Mouse (Mus musculus): ENCODE data around the gene Rpap2. TPM values are rescaled to one million over a fixed set of nuclear protein-coding genes. Genes with fewer than 3 reads are reported as not detected.
A peak's percentile ranks its signal among the peaks of the same experiment; 100 is the strongest.

Gene Rpap2
- total RNA-seq (2021), result 10 to 100 TPM; 21.4 to 24.6 TPM

GRCm38 (mm10) chr5:107597301-107598077, at the start of gene Rpap2, which contains the start of gene Glmn:
Rpap2 (plus strand) TSS chr5:107597373.
Glmn (minus strand) TSS chr5:107597888.
- DNase-seq (ENCODE audit: low spot score in 2 of 2), result peak; percentile 83 to 88
- intact Hi-C loops (cut with DNase I), result loop anchor here (5.0 kb wide), 1 partner anchor 155 kb away; no protein-coding TSS in a partner anchor

DNA sequence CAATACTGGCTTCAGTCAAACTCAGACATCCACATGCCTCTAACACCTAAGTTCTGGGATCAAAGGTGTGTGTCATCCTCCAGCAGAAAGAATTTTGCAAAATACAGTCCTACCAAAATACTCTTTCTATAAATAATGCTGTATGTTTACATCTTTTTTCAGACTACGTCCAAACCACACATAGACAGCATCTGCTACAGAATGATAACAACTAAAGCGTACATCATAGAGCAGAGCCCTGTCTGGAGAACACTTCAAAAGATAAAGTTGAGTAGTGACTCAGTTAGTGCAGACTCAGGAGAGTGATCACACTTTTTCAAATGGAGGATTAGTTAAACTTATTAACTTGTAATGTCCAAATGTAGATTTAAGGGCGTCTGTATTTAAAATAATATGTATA, 49.2 kb upstream of the Rpap2 start:
- no peak for DNase-seq (ENCODE audit: low spot score in 2 of 2)
- intact Hi-C loops (cut with DNase I), result no loop called here

DNA sequence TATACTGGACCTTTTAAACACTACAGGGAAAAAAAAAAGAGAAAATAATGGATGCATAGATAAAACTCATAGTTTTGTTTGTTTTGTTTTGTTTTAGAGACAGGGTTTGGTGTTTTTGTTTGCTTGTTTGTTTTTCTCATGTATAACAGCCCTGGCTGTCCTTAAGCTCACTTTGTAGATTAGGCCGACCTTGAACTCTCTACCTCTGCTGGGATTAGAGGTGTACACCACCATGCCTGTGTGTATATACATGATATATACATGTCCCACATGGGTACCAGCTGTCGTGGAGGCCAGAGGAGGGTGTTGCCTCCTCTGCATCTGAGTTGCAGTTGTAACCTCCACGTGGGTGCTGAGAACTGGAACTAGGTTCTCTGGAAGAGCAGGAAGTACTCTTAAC, 48.7 kb upstream of the Rpap2 start:
- DNase-seq (ENCODE audit: low spot score in 2 of 2), result no peak
- intact Hi-C loops (cut with DNase I), result no loop called here

DNA sequence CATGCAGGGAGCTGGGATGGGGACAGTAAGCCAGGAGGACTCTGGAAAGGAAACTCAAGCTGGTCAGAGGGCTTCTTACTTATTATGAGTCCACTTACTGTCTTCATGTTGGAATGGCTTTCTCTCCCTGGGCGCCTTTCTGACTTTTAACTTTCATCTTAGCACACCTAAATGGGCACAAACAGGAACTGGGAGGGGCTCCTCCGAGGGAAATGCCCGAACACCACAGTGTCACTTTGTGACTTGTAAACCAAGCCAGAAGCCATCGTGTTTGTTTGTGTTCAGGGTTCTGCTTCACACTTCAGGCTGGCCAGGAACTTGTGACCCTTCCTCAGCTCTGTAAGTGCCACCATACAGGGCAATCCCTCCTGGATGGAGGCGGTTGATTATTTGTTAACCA, 42.8 kb upstream of the Rpap2 start:
- intact Hi-C loops (cut with DNase I), result no loop called here
- no peak for DNase-seq (ENCODE audit: low spot score in 2 of 2)

DNA sequence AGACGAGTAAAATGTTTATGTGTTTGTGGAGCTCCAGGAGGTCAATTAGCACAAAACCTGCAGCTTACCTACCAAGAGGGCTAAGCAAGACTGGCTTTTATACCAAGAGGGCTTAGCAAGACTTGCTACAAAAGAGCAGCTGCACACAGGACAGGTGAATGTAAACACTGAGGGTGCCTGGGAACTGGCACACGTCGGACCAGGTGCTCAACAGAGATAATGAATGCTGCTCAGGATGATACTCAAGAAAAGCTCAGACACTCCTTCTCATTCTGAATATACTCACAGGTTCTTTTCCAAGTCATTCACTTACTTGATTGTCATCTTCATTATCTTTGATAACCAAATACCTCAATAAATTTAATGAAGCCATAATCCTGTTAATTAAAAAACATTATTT, 40.2 kb upstream of the Rpap2 start:
- DNase-seq (ENCODE audit: low spot score in 2 of 2), result no peak
- intact Hi-C loops (cut with DNase I), result no loop called here

DNA sequence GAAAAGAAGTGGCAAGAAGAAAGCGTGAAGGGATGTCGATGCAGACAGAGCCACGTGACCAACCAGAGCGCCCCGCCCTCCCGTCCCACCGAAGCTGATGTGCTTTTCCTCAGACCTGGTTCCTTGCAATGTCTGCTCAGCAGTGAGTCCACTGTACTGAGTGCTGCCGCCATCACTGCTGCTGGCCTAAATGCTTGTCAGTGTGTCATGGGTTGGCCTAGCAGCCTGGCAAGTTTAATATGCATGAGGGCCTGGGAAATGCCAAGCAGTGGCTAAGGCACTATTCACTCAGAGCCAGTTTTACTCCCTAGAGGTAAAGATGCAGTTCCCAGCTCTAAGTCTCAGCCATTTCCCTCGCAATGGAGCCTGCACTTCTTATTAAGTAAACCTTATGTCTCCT, 28.0 kb upstream of the Rpap2 start:
- DNase-seq (ENCODE audit: low spot score in 2 of 2), result no peak
- intact Hi-C loops (cut with DNase I), result no loop called here

GRCm38 (mm10) chr5:107598380-107598779, 1.2 kb downstream of the Rpap2 start:
- no peak for DNase-seq (ENCODE audit: low spot score in 2 of 2)
- intact Hi-C loops (cut with DNase I), result loop anchor here (5.0 kb wide), 1 partner anchor 156 kb away; no protein-coding TSS in a partner anchor

DNA sequence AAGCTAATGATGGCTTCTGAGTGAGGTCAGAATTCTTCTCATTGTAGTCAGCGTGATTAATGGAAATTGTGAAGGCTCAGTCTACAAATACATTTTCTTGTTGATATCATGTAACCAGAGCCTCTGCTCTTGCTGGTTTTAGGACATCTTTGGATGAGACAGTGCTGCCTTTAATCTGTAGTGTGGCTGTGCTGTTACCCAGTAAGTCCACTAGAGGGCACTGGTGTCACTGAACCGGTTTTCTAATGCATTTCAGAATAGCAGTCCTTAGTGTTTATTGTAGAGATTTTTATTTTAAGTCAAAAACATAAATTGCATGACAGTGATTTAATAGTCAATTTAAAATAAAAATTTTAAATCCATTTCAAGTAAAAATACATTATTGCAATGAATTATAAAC, 14.1 kb downstream of the Rpap2 start:
- peak; percentile 41 to 66 for DNase-seq (ENCODE audit: low spot score in 2 of 2)
- intact Hi-C loops (cut with DNase I), result loop anchor here (5.0 kb wide), 2 partner anchors 181 to 281 kb away; no protein-coding TSS in a partner anchor

DNA sequence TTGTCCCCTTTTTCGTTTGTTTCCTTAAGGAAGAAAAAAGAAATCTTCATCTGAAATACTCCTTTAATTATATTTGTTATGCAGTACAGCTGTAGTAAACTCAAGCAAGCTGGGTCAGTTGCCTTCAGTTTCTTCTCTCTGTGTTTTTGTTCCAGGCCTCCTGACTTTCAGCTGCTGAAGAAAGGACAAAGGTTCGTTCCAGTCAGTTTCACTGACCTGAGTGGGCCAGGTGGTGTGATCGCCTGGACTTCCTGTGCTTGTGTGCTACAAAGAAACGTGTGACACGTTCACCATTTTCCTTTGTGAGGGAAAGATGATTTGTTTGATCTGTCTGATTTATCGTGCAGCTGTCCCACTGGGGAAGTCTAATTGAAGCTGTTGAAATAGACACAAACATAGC, 20.8 kb downstream of the Rpap2 start:
- DNase-seq (ENCODE audit: low spot score in 2 of 2), result no peak
- intact Hi-C loops (cut with DNase I), result no loop called here

GRCm38 (mm10) chr5:107621327-107621726, 24.2 kb downstream of the Rpap2 start:
- DNase-seq (ENCODE audit: low spot score in 2 of 2), result no peak
- intact Hi-C loops (cut with DNase I), result no loop called here

- DNase-seq (ENCODE audit: low spot score in 2 of 2), result no peak
- intact Hi-C loops (cut with DNase I), result no loop called here
Measured at GRCm38 (mm10) chr5:107633651-107634050, 36.5 kb downstream of the Rpap2 start.

DNA sequence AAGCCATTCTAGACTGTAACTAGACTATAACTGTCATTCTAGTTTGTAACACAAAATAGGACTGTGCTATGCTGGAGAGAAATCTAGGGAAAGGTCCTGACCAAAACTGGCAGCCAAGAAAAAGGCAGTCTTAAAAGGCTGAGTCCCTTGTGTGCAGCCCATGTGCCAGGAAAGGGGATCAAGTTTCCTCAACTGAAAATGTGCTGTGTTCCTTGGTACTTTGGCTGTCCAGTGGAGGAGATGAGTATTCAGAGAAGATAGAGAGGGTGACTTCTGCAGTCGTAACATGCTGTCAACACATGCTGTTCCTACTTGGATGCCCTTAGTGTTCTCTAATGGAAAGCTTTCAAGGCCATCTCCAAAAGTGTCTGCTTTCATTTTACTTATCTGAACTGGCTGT, 39.9 kb downstream of the Rpap2 start:
- DNase-seq (ENCODE audit: low spot score in 2 of 2), result no peak
- intact Hi-C loops (cut with DNase I), result no loop called here

DNA sequence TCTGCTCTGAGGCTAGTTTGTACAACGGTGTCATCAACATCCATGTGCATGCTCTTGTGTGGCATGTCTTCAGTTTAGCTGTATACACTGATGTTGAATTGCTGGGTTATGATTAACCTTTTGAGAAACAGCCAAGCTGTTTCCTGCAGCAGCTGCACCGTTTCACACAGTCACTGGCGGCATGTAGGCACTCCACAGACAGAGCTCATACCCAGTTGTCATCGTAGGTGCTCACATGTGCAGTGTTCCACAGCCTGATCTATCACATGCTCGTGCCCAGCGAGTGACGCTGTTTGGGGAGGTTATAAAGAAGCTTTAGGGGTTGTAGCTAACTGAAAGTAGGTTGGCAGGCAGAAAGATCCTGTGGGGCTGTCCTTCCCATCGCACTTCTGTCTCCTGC, 41.2 kb downstream of the Rpap2 start:
- no peak for DNase-seq (ENCODE audit: low spot score in 2 of 2)
- intact Hi-C loops (cut with DNase I), result no loop called here

GRCm38 (mm10) chr5:107644595-107644994, 47.4 kb downstream of the Rpap2 start:
- DNase-seq (ENCODE audit: low spot score in 2 of 2), result no peak
- intact Hi-C loops (cut with DNase I), result no loop called here

DNA sequence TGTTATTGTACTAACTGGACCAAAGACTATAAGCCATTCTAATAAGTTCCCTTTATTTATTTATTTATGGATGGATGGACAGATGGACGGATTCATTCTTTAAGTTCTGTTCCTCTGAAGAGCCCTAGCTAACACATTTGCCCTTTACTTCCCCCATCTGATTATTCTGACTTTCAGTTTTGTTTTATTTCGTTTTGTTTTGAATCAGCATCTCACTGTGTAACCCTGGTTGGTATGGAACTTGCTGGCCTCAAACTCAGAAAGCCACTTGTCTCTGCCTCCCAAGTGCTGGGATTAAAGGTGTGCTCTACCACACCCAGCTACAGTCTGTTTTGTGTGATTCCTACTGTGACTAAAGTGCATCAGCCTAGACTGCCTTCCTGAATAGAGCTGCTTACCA, 48.8 kb downstream of the Rpap2 start:
- intact Hi-C loops (cut with DNase I), result no loop called here
- no peak for DNase-seq (ENCODE audit: low spot score in 2 of 2)

- intact Hi-C loops (cut with DNase I), result no loop called here
- DNase-seq (ENCODE audit: low spot score in 2 of 2), result no peak
Measured at GRCm38 (mm10) chr5:107647580-107647979, 50.4 kb downstream of the Rpap2 start.

- intact Hi-C loops (cut with DNase I), result no loop called here
- DNase-seq (ENCODE audit: low spot score in 2 of 2), result no peak
Measured at GRCm38 (mm10) chr5:107648552-107649125, 51.5 kb downstream of the Rpap2 start.

DNA sequence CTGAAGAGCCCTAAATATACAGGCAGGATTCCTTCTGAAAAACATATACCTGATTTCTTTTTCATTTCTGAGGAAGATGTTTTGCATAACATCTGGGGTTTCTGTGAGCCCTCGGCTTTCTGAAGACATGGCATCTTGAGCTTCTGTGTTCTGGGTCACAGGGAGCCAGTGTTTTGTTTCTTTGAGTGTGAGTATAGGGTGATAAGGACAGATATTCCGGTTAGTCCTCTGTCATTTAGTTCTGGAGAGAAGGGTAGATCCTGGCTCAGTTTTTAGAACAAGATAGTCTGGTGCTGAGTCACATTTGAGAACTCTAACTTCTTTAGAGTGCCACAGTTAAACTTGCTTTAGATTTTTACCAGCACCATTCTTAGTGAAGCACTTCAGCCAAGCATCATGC, 52.5 kb downstream of the Rpap2 start:
- intact Hi-C loops (cut with DNase I), result no loop called here
- DNase-seq (ENCODE audit: low spot score in 2 of 2), result no peak

DNA sequence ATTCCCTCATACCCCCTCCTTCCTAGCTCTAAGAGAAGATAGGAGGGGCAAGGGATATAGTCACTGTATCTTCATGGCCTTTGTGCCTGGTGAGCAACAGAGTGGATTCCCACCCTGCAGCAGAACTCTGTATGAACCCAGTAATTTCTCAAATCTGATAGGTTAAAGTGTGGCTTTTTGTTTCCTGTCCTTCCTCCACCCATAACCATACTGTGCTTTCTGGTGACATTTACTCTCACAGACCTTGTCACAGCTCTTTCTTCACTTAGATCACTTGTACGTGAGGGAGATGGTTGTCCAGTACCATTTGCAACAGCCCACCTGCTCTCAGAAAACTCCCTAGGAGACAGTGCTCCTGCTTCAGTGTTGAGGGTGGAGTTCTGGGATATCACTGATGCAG, 53.3 kb downstream of the Rpap2 start:
- intact Hi-C loops (cut with DNase I), result no loop called here
- DNase-seq (ENCODE audit: low spot score in 2 of 2), result no peak

GRCm38 (mm10) chr5:107652055-107652660, 55.0 kb downstream of the Rpap2 start:
- no peak for DNase-seq (ENCODE audit: low spot score in 2 of 2)
- intact Hi-C loops (cut with DNase I), result no loop called here

- intact Hi-C loops (cut with DNase I), result no loop called here
Measured at GRCm38 (mm10) chr5:107678392-107678791, 81.2 kb downstream of the Rpap2 start.

More at GRCm38 (mm10) chr5:107678392-107678791, 81.2 kb downstream of the Rpap2 start:
- no peak for DNase-seq (ENCODE audit: low spot score in 2 of 2)

All from left cerebral cortex, postnatal 36 days (tissue).